Mouse (Mus musculus) ES-E14 (cell line): ENCODE data around the gene Fbxl19. TPM values are rescaled to one million over a fixed set of nuclear protein-coding genes. Genes with fewer than 3 reads are reported as not detected.
"Not testable (repeated sequence)": the region's sequence is repeated elsewhere in the genome, so short reads cannot be mapped to it uniquely, and the experiment has no call there.

Experiments
- DNase-seq: peaks from one replicate; pipeline ENCODE4 v3.0.0-alpha.2; 2013; ENCODE audit warnings: low read depth, low spot score
- H3K27ac ChIP-seq: 2 replicates; pipeline ENCODE4 v1.5.1; 2012; ENCODE audit warnings: low read depth, mild to moderate bottlenecking, low read length, moderate library complexity, mixed read lengths; ENCODE audit not compliant: poor library complexity, insufficient read depth, severe bottlenecking
- H3K36me3 ChIP-seq: 2 replicates; pipeline ENCODE4 v1.6.1; 2012; ENCODE audit warnings: mild to moderate bottlenecking, low read length, moderate library complexity, mixed read lengths; ENCODE audit not compliant: control insufficient read depth, poor library complexity, insufficient read depth, severe bottlenecking
- H3K4me1 ChIP-seq, 2 experiments: fragments of 150-350 bp in 1 of 2; sonication (generic) in 1 of 2; 2 replicates each; pipeline ENCODE4 v1.6.1; 2012; ENCODE audit warnings: low read length in 2 of 2, mild to moderate bottlenecking in 1 of 2, mixed read lengths in 1 of 2; ENCODE audit not compliant: control insufficient read depth in 2 of 2, insufficient read depth in 2 of 2, poor library complexity in 1 of 2
- H3K4me3 ChIP-seq, 2 experiments: fragments of 150-350 bp in 1 of 2; sonication (generic) in 1 of 2; 2 replicates each; pipeline ENCODE4 v1.5.1; 2012; ENCODE audit warnings: low read length in 2 of 2, low read depth in 1 of 2, mild to moderate bottlenecking in 1 of 2, mixed read lengths in 1 of 2; ENCODE audit not compliant: insufficient read depth in 1 of 2, poor library complexity in 1 of 2, severe bottlenecking in 1 of 2
- H3K9ac ChIP-seq: 2 replicates; pipeline ENCODE4 v1.6.1; 2012; ENCODE audit warnings: low read depth, mild to moderate bottlenecking, low read length, mixed read lengths; ENCODE audit not compliant: poor library complexity, insufficient read depth, severe bottlenecking
- H3K9me3 ChIP-seq: fragments of 150-350 bp; sonication (generic); 2 replicates; pipeline ENCODE4 v1.6.1; 2012; ENCODE audit warnings: low read depth, mild to moderate bottlenecking, low read length; ENCODE audit not compliant: control insufficient read depth, insufficient read depth
- CHD2 ChIP-seq: IDR thresholded peaks from 2 replicates; pipeline ENCODE4 v1.6.1; 2014; ENCODE audit warnings: mild to moderate bottlenecking, low read depth, low read length, inconsistent platforms
- HCFC1 ChIP-seq: IDR thresholded peaks from 2 replicates; pipeline ENCODE4 v1.6.1; 2012; ENCODE audit warnings: low read length, inconsistent platforms, borderline replicate concordance; ENCODE audit not compliant: insufficient read depth
- MAFK ChIP-seq: IDR thresholded peaks from 2 replicates; pipeline ENCODE4 v1.6.1; 2014; ENCODE audit warnings: mild to moderate bottlenecking, low read depth, low read length, inconsistent platforms; ENCODE audit not compliant: insufficient read depth
- ZC3H11A ChIP-seq: IDR thresholded peaks from 2 replicates; pipeline ENCODE4 v1.6.1; 2012; ENCODE audit warnings: low read depth, mild to moderate bottlenecking, inconsistent platforms, low read length, borderline replicate concordance
- ZNF384 ChIP-seq: IDR thresholded peaks from 2 replicates; pipeline ENCODE4 v1.6.1; 2012; ENCODE audit warnings: low read depth, low read length, inconsistent platforms
- in situ Hi-C, 2 experiments: fragments of 600-800 bp; cut with MboI; formaldehyde crosslinking; loops; one replicate each; pipeline ENCODE4 v1.15.1; 2025; ENCODE audit warnings: low sequenced_read_pairs in 2 of 2, inconsistent platforms in 1 of 2; ENCODE audit not compliant: unreplicated experiment in 2 of 2
- total RNA-seq: library from RNA; depleted of rRNA; stranded (reverse); fragments of 300-350 nt; gene quantifications from 2 replicates; pipeline ENCODE4 v1.2.3, GENCODE M21; 2012

The Fbxl19 gene
- total RNA-seq, 1 experiment: 86.9 TPM

DNA sequence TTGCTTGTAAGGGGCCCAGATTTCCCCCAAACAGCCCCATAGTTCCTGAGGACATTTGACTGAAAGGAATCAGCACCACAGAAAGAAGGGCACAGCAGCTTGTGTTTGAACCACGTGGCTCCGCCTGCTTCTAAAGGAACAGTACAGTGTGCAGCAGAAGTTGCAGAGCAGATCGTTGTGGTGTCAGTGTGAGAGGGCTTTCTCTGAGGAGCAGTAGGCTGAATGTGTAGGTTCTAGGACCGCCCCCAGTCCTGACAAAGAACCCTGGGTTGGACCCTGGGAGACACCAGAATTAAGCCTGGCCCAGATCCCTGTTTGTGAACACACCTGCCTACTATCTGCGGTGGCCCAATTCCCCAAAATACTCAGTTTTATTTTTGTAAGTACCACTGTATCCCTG, 26.9 kb downstream of the Fbxl19 start:
- TF ChIP-seq ZNF384 (no peak), ZC3H11A (no peak), CHD2 (no peak), MAFK (no peak), HCFC1 (no peak)
- peak overlapping the region; percentile 95; the same call in 1 of the 2 replicates for H3K9ac ChIP-seq
- H3K4me3 ChIP-seq: peak overlapping the region; percentile 81 to 96; a peak in 1 of 4 replicates
- H3K36me3 ChIP-seq: peaks cover 19% of the 10 kb centered on the region
- no peak overlapping the region for H3K27ac ChIP-seq
- no peaks in the 10 kb centered on the region for H3K9me3 ChIP-seq
- DNase-seq: no peak
- H3K4me1 ChIP-seq: peaks cover 0 to 17% of the 10 kb centered on the region in 2 experiments; a peak in 2 of 4 replicates
- in situ Hi-C loops: no loop called here

DNA sequence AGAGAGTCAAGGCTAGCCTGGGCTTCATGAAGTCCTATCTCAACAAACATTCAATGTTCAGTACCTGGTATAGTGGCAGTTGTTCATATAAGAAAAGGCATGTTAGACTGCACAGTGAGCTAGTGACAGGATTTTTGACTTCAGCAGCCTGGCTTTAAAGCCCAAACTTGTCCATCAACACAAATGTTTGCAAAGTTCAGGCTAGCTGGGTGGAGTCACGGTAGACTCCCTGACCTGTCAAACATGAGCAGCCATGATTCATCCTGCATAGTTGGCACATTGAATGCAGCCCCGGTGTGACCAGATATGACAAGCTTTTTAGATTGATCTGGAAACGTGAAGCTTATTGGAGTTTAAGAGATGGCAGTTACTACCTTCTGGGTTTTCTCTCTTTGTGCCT, 27.7 kb downstream of the Fbxl19 start:
- TF ChIP-seq MAFK (no peak), CHD2 (no peak), ZNF384 (no peak), ZC3H11A (no peak), HCFC1 (no peak)
- Histone ChIP-seq H3K9ac (no peak overlapping the region), H3K4me1 (peaks cover 0 to 14% of the 10 kb centered on the region in 2 experiments; a peak in 2 of 4 replicates), H3K9me3 (no peaks in the 10 kb centered on the region), H3K36me3 (peaks cover 19% of the 10 kb centered on the region), H3K4me3 (no peak overlapping the region), H3K27ac (no peak overlapping the region)
- no peak for DNase-seq
- in situ Hi-C loops: no loop called here

DNA sequence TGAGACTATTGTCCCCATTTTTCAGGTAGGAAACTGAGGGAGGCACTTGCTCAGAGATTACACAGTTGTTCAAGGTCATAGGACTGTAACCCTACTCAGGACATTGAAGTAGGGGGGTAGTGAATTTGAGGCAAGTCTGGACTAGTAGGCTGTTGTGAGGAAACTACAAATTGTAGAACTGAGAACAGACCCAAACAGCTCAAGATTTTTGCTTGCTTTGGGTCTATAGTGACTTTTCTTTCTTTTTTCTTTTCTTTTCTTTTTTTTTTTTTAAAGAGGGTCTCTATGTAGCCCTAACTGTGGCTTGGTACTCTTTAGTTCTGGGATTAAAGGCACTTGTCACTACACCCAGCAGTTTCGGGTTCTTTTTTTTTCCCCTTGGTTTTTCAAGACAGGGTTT, 28.2 kb downstream of the Fbxl19 start:
- no peaks in the 10 kb centered on the region for H3K9me3 ChIP-seq
- peaks cover 0 to 11% of the 10 kb centered on the region in 2 experiments; a peak in 2 of 4 replicates for H3K4me1 ChIP-seq
- H3K27ac ChIP-seq: no peak overlapping the region
- H3K36me3 ChIP-seq: peaks cover 16% of the 10 kb centered on the region
- H3K4me3 ChIP-seq: no peak overlapping the region
- in situ Hi-C loops: no loop called here
- TF ChIP-seq CHD2 (no peak), MAFK (no peak), ZNF384 (no peak), HCFC1 (no peak), ZC3H11A (no peak)
- no peak for DNase-seq
- no peak overlapping the region for H3K9ac ChIP-seq

DNA sequence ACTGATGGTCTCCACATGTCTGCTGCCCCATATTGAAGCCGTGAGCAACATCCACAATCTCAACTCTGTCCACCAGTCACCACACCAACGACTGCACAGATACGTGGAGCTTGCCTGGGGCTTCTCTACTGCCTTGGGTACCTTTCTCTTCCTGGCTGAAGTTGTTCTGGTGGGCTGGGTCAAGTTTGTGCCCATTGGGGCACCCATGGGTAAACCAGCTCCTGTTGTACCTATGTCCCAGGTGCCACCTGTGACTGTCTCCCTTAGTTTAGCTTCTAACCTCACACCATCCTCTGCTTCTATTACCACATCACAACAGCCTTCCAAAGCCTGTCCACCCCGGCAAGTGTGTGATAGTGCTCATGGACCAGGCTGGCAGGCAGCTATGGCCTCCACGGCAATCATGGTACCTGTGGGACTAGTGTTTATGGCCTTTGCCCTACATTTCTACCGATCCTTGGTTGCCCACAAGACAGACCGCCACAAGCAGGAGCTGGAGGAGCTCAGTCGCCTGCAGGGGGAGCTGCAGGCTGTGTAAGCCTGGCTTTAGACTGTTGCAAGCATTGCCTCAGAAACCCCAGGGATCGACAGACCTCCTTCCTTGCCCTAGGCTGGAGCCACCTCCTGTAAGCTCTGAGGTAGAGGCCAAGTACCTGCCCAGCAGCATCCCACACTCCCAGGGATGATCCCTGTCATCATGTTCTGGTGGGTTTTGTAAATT, 29.5 kb downstream of the Fbxl19 start:
- Histone ChIP-seq H3K4me1 (peaks cover 0 to 3% of the 10 kb centered on the region in 2 experiments; a peak in 3 of 4 replicates), H3K4me3 (no peak overlapping the region)
- in situ Hi-C loops: no loop called here

DNA sequence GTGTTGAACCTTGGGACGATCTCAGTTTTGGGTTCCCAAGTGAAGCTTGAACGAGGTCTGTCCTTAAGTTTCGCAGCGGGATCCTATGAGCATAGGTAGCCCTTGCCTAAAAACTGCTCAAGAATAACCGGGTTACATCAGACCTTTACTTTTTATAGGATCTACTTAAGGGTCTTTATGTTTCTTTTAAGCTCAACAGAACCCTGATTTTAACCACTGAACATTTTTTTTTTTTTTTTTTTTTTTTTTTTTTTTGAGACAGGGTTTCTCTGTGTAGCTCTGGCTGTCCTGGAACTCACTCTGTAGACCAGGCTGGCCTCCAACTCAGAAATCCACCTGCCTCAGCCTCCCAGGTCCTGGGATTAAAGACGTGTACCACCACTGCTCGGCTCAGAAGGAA, 31.5 kb downstream of the Fbxl19 start:
- TF ChIP-seq ZNF384: peak; percentile 76
- peak overlapping the region; percentile 97 for H3K9ac ChIP-seq
- H3K4me1 ChIP-seq, H3K9me3 ChIP-seq, in situ Hi-C loops, DNase-seq: not testable (repeated sequence)
- H3K27ac ChIP-seq: peak overlapping the region; percentile 94; the same call in 1 of the 2 replicates
- H3K4me3 ChIP-seq: peak overlapping the region; percentile 84 to 98
- H3K36me3 ChIP-seq: peaks cover 17% of the 10 kb centered on the region

More for the DNA sequence above, 29.5 kb downstream of the Fbxl19 start:
- Histone ChIP-seq H3K9ac (0 out of 2 replicates have a peak overlapping the region, but pooled peaks have one; percentile 26), H3K9me3 (no peaks in the 10 kb centered on the region), H3K27ac (no peak overlapping the region), H3K36me3 (peaks cover 14% of the 10 kb centered on the region; the same call in 1 of the 2 replicates)
- DNase-seq: peak; percentile 79
- TF ChIP-seq ZNF384 (no peak), HCFC1 (no peak)
